Mouse (Mus musculus) CH12.LX (cell line): ENCODE results near the gene Crat.

Experiments
- CTCF ChIP-seq, 2 experiments: IDR thresholded peaks in 1 of 2; conservative IDR thresholded peaks in 1 of 2; 2 replicates each; pipeline ENCODE4 v1.5.1; 2011 to 2012; ENCODE audit warnings: low read depth in 2 of 2, low read length in 2 of 2, improper control_type of control experiment in 1 of 2, inconsistent platforms in 1 of 2, mild to moderate bottlenecking in 1 of 2, moderate library complexity in 1 of 2
- EP300 ChIP-seq: IDR thresholded peaks from 2 replicates; pipeline ENCODE4 v1.6.1; 2011; ENCODE audit warnings: low read length, improper control_type of control experiment
- HCFC1 ChIP-seq: IDR thresholded peaks from 2 replicates; pipeline ENCODE4 v1.6.1; 2012; ENCODE audit warnings: low read depth, mild to moderate bottlenecking, inconsistent platforms, low read length, improper control_type of control experiment
- NELFE ChIP-seq: IDR thresholded peaks from 2 replicates; pipeline ENCODE4 v1.6.1; 2011; ENCODE audit warnings: low read depth, low read length, improper control_type of control experiment
- POLR2A ChIP-seq: IDR thresholded peaks from 2 replicates; pipeline ENCODE4 v1.6.1; 2011; ENCODE audit warnings: low read depth, mild to moderate bottlenecking, improper control_type of control experiment, low read length
- RAD21 ChIP-seq: IDR thresholded peaks from 2 replicates; pipeline ENCODE4 v1.6.1; 2011; ENCODE audit warnings: low read depth, mild to moderate bottlenecking, low read length, improper control_type of control experiment, moderate library complexity
- SMC3 ChIP-seq: IDR thresholded peaks from 2 replicates; pipeline ENCODE4 v1.6.1; 2011; ENCODE audit warnings: low read depth, low read length, improper control_type of control experiment
- USF1 ChIP-seq: IDR thresholded peaks from 2 replicates; pipeline ENCODE4 v1.6.1; 2014; ENCODE audit warnings: low read depth, mild to moderate bottlenecking, inconsistent platforms, low read length, improper control_type of control experiment

- no peak for TF ChIP-seq CTCF (conservative IDR thresholded peaks at IDR 0.05 in 1 of 2, IDR thresholded peaks at IDR 0.05 in 1 of 2; ENCODE audit: low read depth in 2 of 2, low read length in 2 of 2)
- TF ChIP-seq POLR2A: no peak
- no peak for TF ChIP-seq RAD21
- TF ChIP-seq USF1: no peak
- no peak for TF ChIP-seq HCFC1
- no peak for TF ChIP-seq EP300
- no peak for TF ChIP-seq NELFE
- TF ChIP-seq SMC3: no peak
These were observed 39.7 kb downstream of the Crat start for GRCm38 (mm10) chr2:30375893-30376292.
